Mouse (Mus musculus): ENCODE results near the gene Col8a2.

DNA sequence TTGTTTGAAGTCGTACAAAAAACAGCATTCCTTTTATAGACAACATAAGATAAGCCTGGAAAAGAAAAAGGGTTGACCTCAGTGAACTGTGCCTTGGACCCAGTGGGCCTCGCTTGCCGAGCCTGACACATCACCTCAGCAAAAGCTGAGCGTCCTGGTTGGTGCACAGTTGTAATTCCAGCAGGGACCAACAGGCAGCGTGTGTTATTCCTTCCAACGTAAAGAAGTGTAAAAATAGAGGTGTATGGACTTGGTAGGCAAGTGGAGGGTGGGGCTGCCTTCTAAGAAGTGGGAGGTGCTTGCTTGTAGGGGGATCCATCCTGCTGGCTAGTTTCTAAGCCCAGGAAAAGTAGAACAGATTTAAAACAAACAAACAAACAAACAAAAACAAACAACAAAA lies 39.4 kb downstream of the Col8a2 start:
- no peak for TF ChIP-seq POLR2A (IDR thresholded peaks at IDR 0.05; ENCODE audit: low read depth, low read length)
- no peak for TF ChIP-seq CTCF (IDR thresholded peaks at IDR 0.05; ENCODE audit: borderline replicate concordance, insufficient read depth, low read length)

All from embryonic fibroblast, embryonic 13.5 days (primary cell).